Mouse (Mus musculus) lung, adult 2 months (tissue): Measurements from ENCODE around the gene Vamp1.

Experiments used
- CTCF ChIP-seq: fragments of 200-500 bp; IDR thresholded peaks from 2 replicates; pipeline ENCODE4 v1.5.1; 2011; ENCODE audit warnings: mild to moderate bottlenecking, low read length, control low read depth; ENCODE audit not compliant: insufficient read depth
- POLR2A ChIP-seq: fragments of 200-500 bp; IDR thresholded peaks from 2 replicates; pipeline ENCODE4 v1.6.1; 2011; ENCODE audit warnings: low read depth, mild to moderate bottlenecking, control low read depth, low read length, borderline replicate concordance; ENCODE audit errors: extremely low read depth

DNA sequence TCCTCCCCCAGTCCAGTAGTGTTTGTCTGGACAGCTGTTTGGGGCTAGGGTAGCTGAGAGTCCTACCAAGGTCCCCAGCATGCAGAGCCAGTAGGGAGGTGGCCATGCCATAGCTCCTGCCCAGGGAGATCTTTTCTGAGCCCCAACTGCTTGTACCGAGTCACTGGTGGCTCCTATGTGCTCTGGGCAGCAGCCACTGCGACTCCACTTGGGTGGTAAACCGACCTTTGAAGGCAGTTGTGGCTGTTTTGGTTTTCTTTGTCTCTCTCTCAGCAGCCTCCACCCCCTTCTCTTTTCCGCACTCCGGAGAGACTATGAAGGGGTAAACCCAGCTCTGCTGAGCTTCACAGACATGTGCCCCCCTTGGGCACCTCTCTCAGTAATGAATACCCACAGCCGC, 21.4 kb downstream of the Vamp1 start, which contains the start of gene Cd27:
- TF ChIP-seq CTCF (no peak), POLR2A (no peak)
